Mouse (Mus musculus) liver, embryonic 12.5 days (tissue): ENCODE data around the gene Uggt1. TPM values are rescaled to one million over a fixed set of nuclear protein-coding genes. Genes with fewer than 3 reads are reported as not detected.

Source experiments
- ATAC-seq: fragments of 200-750 bp; cut with Nextera tagmentation; 2 replicates; pipeline ENCODE4 v1.8.0; 2017; ENCODE audit warnings: moderate number of reproducible peaks, mild to moderate bottlenecking, moderate library complexity
- H3K27ac ChIP-seq: fragments of 300-500 bp; sonication (generic); 2 replicates; pipeline ENCODE4 v1.5.1; 2016; ENCODE audit warnings: mild to moderate bottlenecking
- H3K27me3 ChIP-seq: fragments of 300-500 bp; sonication (generic); replicated peaks from 2 replicates; pipeline ENCODE4 v1.6.1; 2016; ENCODE audit warnings: mild to moderate bottlenecking, moderate library complexity
- H3K36me3 ChIP-seq: fragments of 300-500 bp; sonication (generic); 2 replicates; pipeline ENCODE4 v1.6.1; 2016; ENCODE audit warnings: mild to moderate bottlenecking, moderate library complexity
- H3K4me1 ChIP-seq: fragments of 300-500 bp; sonication (generic); 2 replicates; pipeline ENCODE4 v1.6.1; 2016
- H3K4me2 ChIP-seq: fragments of 300-500 bp; sonication (generic); 2 replicates; pipeline ENCODE4 v1.6.1; 2016; ENCODE audit warnings: mild to moderate bottlenecking, moderate library complexity
- H3K4me3 ChIP-seq: fragments of 300-500 bp; sonication (generic); 2 replicates; pipeline ENCODE4 v1.5.1; 2016; ENCODE audit warnings: mild to moderate bottlenecking, moderate library complexity
- H3K9ac ChIP-seq: fragments of 300-500 bp; sonication (generic); 2 replicates; pipeline ENCODE4 v1.6.1; 2016; ENCODE audit warnings: mild to moderate bottlenecking, moderate library complexity
- H3K9me3 ChIP-seq: fragments of 300-500 bp; sonication (generic); replicated peaks from 2 replicates; pipeline ENCODE4 v1.6.1; 2016; ENCODE audit warnings: mild to moderate bottlenecking, moderate library complexity
- WGBS: fragments of 180-500 bp; shearing (Covaris S2); methylation state at CpG from one replicate; pipeline ENCODE4 v1.1.7; 2016; ENCODE audit not compliant: insufficient replicate concordance; 5-methylcytosine and 5-hydroxymethylcytosine counted together
- polyA plus RNA-seq: library from polyadenylated mRNA; unstranded; fragments of >200 nt; fragmentation: Nextera tagmentation; extraction: Ambion mirVana; gene quantifications from 2 replicates; pipeline ENCODE4 v1.2.1, GENCODE M21; 2016

Gene Uggt1
- polyA plus RNA-seq, 1 experiment from 2014 or later = 28.5 TPM

DNA sequence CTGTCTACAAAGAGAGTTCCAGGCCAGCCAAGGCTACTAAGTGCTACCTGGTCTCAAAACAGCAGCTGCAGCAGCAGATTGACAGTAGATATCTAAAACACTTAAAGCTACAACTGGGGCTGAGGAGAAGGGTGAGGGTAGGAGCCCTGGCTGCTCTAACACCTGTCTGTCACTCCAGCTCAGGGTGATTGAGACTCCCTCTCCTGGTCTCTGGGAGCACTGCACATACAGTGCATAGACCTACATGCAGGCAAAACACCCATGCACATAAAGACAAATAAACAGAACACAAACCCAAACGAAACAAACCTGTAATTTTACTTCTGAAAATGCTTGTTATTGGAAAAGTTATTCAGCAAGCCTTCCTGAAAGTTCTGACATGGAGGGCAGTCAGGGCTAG lies 95.1 kb downstream of the Uggt1 start:
- H3K9ac ChIP-seq = no peak overlapping the region
- no peaks in the 10 kb centered on the region for H3K9me3 ChIP-seq
- H3K27ac ChIP-seq = no peak overlapping the region
- peaks cover 97% of the 10 kb centered on the region for H3K36me3 ChIP-seq
- H3K27me3 ChIP-seq = no peaks in the 10 kb centered on the region
- no peaks in the 10 kb centered on the region for H3K4me1 ChIP-seq
- WGBS = 35% methylated on average over 1 of the region's 1 CpGs
- no peak overlapping the region for H3K4me2 ChIP-seq
- peak; percentile 59; the same call in 1 of the 2 replicates for ATAC-seq
- no peak overlapping the region for H3K4me3 ChIP-seq

GRCm38 (mm10) chr1:36148809-36149208 lies 95.7 kb downstream of the Uggt1 start:
- H3K9me3 ChIP-seq = no peaks in the 10 kb centered on the region
- H3K4me3 ChIP-seq = no peak overlapping the region
- 58% methylated on average over 2 of the region's 2 CpGs for WGBS
- no peak overlapping the region; the same call in 1 of the 2 replicates for H3K27ac ChIP-seq
- no peak overlapping the region for H3K4me2 ChIP-seq
- H3K4me1 ChIP-seq = no peaks in the 10 kb centered on the region
- 0 out of 2 replicates have a peak, but pooled peaks have one; percentile 8 for ATAC-seq
- H3K36me3 ChIP-seq = peaks cover 97% of the 10 kb centered on the region
- no peaks in the 10 kb centered on the region for H3K27me3 ChIP-seq
- no peak overlapping the region for H3K9ac ChIP-seq

- Histone ChIP-seq H3K9ac (no peak overlapping the region), H3K27me3 (no peaks in the 10 kb centered on the region), H3K36me3 (peaks cover 90% of the 10 kb centered on the region), H3K27ac (no peak overlapping the region), H3K4me1 (no peaks in the 10 kb centered on the region), H3K4me2 (no peak overlapping the region), H3K9me3 (no peaks in the 10 kb centered on the region), H3K4me3 (no peak overlapping the region)
- 33% methylated on average over 1 of the region's 1 CpGs for WGBS
- no peak for ATAC-seq
Observed at GRCm38 (mm10) chr1:36145050-36145449, 99.5 kb downstream of the Uggt1 start.

DNA sequence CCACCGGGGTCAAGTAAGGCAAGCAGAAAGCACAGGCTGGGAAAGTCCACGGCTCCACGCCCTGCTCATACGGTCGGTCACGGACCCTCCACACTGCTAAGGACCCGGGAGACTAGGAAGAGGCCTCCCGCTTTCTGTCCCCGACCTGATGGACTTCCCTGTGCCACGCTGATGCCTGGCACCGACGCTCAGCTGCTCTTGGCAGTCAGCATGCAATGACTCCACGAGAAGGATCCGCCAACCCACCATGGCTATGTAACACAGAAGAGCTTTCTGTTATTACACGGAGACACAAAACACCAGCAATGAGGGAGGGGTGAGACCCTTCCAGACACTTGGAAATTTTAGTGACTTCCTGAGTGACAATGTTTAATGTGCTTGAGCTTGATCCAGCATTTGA lies 104.2 kb downstream of the Uggt1 start:
- Histone ChIP-seq H3K27ac (no peak overlapping the region), H3K27me3 (no peaks in the 10 kb centered on the region), H3K4me3 (no peak overlapping the region), H3K9ac (no peak overlapping the region), H3K9me3 (no peaks in the 10 kb centered on the region), H3K36me3 (peaks cover 43% of the 10 kb centered on the region), H3K4me1 (no peaks in the 10 kb centered on the region), H3K4me2 (no peak overlapping the region)
- ATAC-seq = no peak
- 81% methylated on average over 15 of the region's 15 CpGs for WGBS

DNA sequence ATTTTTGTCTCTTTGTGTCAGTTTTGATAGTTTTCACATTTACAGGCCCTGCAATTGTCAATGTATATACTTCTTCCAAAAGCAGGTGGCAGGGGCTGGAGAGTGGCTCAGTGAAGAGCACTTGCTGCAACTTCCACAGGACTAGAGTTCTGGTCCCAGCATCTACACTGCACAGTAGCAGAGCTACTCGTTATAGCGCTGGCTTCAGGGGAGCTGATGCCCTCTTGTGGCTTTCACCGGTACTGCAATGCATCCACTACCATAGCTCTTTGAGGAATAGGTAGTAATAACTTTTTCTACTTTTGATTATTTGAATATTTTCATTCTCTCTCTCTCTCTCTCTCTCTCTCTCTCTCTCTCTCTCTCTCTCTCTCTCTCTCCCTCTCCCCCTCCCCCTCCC lies 109.9 kb downstream of the Uggt1 start:
- no peaks in the 10 kb centered on the region for H3K27me3 ChIP-seq
- H3K4me1 ChIP-seq = peaks cover 38% of the 10 kb centered on the region
- H3K4me2 ChIP-seq = no peak overlapping the region
- peak; percentile 13; the same call in 1 of the 2 replicates for ATAC-seq
- H3K27ac ChIP-seq = no peak overlapping the region
- no peaks in the 10 kb centered on the region for H3K9me3 ChIP-seq
- H3K9ac ChIP-seq = no peak overlapping the region
- 0% methylated on average over 3 of the region's 3 CpGs for WGBS
- no peak overlapping the region for H3K4me3 ChIP-seq
- H3K36me3 ChIP-seq = no peaks in the 10 kb centered on the region

DNA sequence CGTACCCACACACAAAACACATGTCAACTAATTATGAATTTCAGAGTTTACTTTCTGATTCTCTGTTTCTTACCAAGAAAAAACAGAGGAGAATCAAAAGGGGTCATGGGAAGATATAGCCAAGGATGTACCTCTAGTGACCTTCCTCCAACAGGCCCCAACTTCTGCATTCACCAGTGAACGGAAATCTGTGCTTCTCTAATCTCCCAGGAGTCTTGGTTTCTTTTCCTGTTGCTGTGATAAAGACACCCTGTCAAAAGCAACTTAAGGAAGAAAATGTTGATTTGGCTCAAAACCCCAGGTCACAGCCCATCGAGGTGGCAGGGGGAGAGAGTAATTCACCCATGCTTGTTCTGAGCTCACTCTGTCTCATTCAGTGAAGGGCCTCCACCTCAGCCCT lies 110.9 kb downstream of the Uggt1 start:
- Histone ChIP-seq H3K4me1 (peaks cover 48% of the 10 kb centered on the region), H3K4me2 (no peak overlapping the region), H3K4me3 (no peak overlapping the region), H3K9me3 (no peaks in the 10 kb centered on the region), H3K36me3 (no peaks in the 10 kb centered on the region), H3K27me3 (no peaks in the 10 kb centered on the region), H3K27ac (peak overlapping the region; percentile 11; the same call in 1 of the 2 replicates), H3K9ac (no peak overlapping the region)
- ATAC-seq = no peak
- WGBS = 51% methylated on average over 3 of the region's 3 CpGs

GRCm38 (mm10) chr1:36133041-36133440 lies 111.5 kb downstream of the Uggt1 start:
- no peak overlapping the region for H3K9ac ChIP-seq
- H3K9me3 ChIP-seq = no peaks in the 10 kb centered on the region
- ATAC-seq = no peak
- no peaks in the 10 kb centered on the region for H3K36me3 ChIP-seq
- peaks cover 52% of the 10 kb centered on the region for H3K4me1 ChIP-seq
- no peak overlapping the region for H3K4me3 ChIP-seq
- H3K27me3 ChIP-seq = no peaks in the 10 kb centered on the region
- peak overlapping the region; percentile 62; the same call in 1 of the 2 replicates for H3K4me2 ChIP-seq
- 48% methylated on average over 8 of the region's 8 CpGs for WGBS
- H3K27ac ChIP-seq = peak overlapping the region; percentile 59

DNA sequence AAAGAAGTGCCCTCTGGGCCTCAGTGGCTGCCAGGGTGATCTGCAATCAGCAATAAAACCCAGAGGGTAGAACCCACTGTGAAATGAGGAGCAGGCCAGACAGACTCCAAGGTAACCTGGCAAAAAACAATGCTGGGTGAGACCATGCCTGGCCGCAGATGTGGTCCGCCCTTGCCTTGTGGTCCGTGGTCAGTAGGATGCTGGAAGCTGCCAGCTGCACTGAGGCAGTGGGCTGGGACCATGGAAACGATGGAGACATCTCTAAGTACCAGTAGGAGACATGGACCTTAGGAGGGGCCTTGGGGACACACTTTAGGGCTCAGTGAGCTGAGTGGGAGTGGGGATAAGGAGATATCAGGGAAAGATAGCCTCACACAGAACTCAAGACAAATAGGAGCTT lies 112.3 kb downstream of the Uggt1 start:
- Histone ChIP-seq H3K9me3 (no peaks in the 10 kb centered on the region), H3K27ac (peak overlapping the region; percentile 87), H3K36me3 (no peaks in the 10 kb centered on the region), H3K4me2 (peak overlapping the region; percentile 62), H3K4me1 (peaks cover 52% of the 10 kb centered on the region), H3K9ac (peak overlapping the region; percentile 60), H3K27me3 (no peaks in the 10 kb centered on the region), H3K4me3 (peak overlapping the region; percentile 39)
- WGBS = 58% methylated on average over 4 of the region's 4 CpGs
- ATAC-seq = no peak

DNA sequence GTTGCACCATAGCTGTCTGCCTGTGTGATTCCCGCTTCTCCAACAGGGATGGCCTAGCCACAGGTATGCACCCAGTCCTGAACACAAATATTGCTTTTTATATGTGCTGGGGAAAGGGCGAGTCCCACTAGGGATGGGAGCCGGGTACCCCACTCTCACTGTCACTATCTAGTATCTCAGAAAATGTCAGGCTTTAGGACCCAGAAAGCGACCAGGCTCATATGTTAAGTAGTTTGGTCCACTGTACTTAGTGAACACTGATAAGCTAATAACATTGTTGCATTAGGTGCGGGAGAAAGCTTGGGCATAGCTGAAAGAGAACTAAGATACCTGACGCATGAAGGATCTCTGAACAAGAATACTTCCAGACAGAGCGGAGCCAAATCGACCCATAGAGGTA lies 112.8 kb downstream of the Uggt1 start:
- H3K4me2 ChIP-seq = peak overlapping the region; percentile 62

GRCm38 (mm10) chr1:36131154-36131553 lies 113.4 kb downstream of the Uggt1 start:
- no peak overlapping the region for H3K4me3 ChIP-seq
- peak overlapping the region; percentile 60 for H3K9ac ChIP-seq
- H3K27me3 ChIP-seq = no peaks in the 10 kb centered on the region
- WGBS = 9% methylated on average over 4 of the region's 4 CpGs
- no peaks in the 10 kb centered on the region for H3K36me3 ChIP-seq
- H3K27ac ChIP-seq = peak overlapping the region; percentile 87
- no peaks in the 10 kb centered on the region for H3K9me3 ChIP-seq
- H3K4me1 ChIP-seq = peaks cover 52% of the 10 kb centered on the region
- no peak for ATAC-seq
- peak overlapping the region; percentile 62 for H3K4me2 ChIP-seq

More for the DNA sequence above, 112.8 kb downstream of the Uggt1 start:
- H3K27me3 ChIP-seq = no peaks in the 10 kb centered on the region
- H3K36me3 ChIP-seq = no peaks in the 10 kb centered on the region
- WGBS = 50% methylated on average over 8 of the region's 8 CpGs
- H3K9ac ChIP-seq = peak overlapping the region; percentile 60
- no peaks in the 10 kb centered on the region for H3K9me3 ChIP-seq
- peaks cover 52% of the 10 kb centered on the region for H3K4me1 ChIP-seq
- H3K4me3 ChIP-seq = peak overlapping the region; percentile 39
- H3K27ac ChIP-seq = peak overlapping the region; percentile 87
- ATAC-seq = peak; percentile 39; the same call in 1 of the 2 replicates

- no peaks in the 10 kb centered on the region for H3K9me3 ChIP-seq
- H3K36me3 ChIP-seq = no peaks in the 10 kb centered on the region
- peak overlapping the region; percentile 87 for H3K27ac ChIP-seq
- H3K9ac ChIP-seq = peak overlapping the region; percentile 60
- H3K4me1 ChIP-seq = peaks cover 52% of the 10 kb centered on the region
- whole genome bisulfite sequencing = 32% methylated on average over 4 of the region's 4 CpGs
- peak overlapping the region; percentile 62 for H3K4me2 ChIP-seq
- ATAC-seq = peak; percentile 90
- H3K4me3 ChIP-seq = no peak overlapping the region
- no peaks in the 10 kb centered on the region for H3K27me3 ChIP-seq
Observed at GRCm38 (mm10) chr1:36130307-36131035, 114.0 kb downstream of the Uggt1 start.

GRCm38 (mm10) chr1:36129881-36130280 lies 114.6 kb downstream of the Uggt1 start:
- WGBS = 80% methylated on average over 8 of the region's 8 CpGs
- peak overlapping the region; percentile 60 for H3K9ac ChIP-seq
- no peaks in the 10 kb centered on the region for H3K9me3 ChIP-seq
- H3K36me3 ChIP-seq = no peaks in the 10 kb centered on the region
- no peak for ATAC-seq
- H3K27me3 ChIP-seq = no peaks in the 10 kb centered on the region
- H3K4me2 ChIP-seq = peak overlapping the region; percentile 62
- no peak overlapping the region for H3K4me3 ChIP-seq
- peak overlapping the region; percentile 87 for H3K27ac ChIP-seq
- peaks cover 52% of the 10 kb centered on the region for H3K4me1 ChIP-seq
